Mouse (Mus musculus): ENCODE measurements around the gene Scel.
"Not testable (repeated sequence)": the region's sequence is repeated elsewhere in the genome, so short reads cannot be mapped to it uniquely, and the experiment has no call there.

Gene Scel

DNA sequence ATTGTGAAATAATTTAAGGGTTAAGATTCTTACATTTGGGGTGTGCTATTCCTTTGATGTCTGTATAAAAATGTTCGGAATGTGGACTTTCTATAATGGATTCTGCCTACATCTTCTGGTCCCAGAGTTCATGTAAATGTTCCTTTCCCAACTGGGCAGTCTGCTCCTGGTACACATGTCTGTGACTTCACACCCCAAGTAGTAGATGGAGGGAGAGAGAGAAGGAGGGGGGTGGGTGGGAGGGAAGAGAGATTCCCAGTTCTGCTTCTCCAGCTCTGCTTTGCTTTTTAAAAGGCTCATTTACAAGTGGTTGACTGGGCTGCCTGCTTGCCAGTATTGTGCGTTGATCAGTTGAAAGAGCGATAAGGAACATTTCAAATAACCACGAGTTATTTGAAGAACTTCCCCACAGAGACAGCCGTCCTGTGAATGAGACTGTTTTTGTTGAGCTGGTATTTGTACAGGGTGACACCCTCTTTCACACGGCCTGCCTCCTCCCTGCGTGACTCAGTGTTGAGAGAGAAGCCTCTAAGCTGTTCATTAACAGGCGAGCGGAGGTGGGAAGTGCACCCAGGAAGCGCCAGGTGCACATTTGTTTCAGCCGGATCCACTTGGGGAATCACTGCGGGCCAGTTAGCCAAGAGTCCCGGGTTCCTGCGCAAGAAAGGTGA, at the start of gene Scel:
Gene Scel (plus strand): TSS at position 541 of the 671 bp plus-strand sequence.
- DNase-seq (ENCODE audit: low read depth, low spot score): no peak

DNA sequence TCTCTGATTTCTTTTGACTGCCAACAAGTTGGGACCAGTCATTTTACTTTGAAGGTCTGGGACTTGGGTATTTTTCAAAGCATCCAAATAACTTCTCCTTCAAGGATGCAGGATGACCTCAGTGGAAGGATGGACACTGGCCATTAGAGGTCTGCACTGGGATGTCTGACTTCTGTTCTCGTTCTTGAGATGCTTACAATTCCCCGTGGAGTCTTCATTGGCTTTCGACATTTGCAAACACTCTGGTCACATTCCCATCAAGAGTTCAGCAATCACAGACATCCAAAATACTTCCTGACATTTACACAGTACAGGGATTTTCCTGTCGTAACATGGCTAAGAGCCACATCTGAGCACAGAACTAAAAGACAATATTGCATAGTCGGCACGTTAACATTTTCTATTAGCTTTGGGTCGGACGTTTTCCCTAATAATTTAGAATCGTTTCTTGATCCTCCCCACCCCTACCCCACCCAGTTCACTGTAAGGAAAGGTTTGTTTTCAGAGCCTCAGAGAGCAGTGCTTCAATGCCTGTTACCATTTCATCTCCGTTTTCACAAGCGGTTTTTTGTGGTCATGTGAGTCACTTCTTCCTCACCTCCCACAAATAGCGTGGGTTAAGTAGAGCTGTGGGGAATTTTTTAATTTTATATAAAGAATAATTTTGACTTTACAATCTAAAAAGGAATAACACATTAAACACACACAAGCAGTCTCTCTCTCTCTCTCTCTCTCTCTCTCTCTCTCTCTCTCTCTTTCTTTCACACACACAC, 44.3 kb upstream of the Scel start:
- DNase-seq (ENCODE audit: low read depth, low spot score): peak; percentile 80

DNA sequence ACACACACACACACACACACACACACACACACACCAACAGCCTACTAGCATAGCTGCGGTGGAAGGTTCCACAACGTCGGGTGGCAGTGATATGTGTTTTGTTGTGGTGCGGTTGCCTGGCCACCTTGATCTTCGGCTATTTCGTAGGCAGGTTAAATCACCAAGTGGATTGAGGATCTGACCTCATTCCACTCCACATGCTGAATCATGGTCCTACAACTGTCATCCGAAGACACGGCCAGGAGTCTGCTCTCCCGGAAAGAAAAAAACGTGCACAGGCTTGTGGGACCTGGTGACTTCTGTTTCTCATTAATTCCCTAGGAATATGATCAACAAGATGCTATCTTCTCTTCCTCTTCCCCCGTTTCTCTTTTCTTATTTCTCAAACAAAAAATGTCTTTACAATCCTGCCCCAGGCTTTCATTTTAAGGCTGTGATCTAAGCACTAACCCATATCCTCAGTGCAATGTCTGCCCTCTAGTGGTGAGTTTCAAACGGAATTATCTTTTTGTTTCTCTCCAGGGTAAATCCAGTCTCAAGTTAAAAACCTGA, 43.6 kb upstream of the Scel start:
- peak; percentile 90 for DNase-seq (ENCODE audit: low read depth, low spot score)

DNA sequence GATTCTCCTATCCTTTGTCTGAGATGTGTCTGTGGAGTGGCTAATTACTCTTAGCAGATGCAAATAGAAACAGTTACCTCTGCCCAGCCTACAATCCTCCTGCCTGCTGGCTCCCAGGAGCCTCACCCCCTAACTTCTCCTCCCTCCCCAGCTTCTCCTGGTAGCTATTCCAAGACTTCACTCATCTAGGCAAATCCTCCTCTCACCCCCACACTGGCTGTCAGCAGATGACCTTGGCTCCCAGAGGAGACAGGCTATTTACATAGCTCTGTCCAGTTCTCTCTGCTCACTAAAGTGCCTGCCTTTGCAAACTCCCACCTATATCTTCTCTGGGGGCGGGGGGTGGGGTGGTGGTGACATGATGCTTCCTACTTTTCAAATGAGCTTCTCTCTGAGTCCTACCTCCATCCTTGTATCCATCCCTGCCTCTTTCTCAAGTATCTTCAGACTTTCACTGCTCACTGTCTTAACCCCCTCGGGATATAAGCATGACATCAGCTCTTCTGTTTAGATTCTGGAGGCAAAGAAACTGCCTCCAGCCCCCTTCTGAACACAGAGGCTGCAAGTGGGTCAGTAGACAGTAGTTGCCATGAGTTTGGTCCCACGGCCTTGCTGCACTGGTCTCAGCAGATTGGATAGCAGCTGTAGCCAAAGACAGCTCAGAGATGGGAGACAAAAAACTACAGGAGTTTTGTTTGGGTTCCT, 41.9 kb upstream of the Scel start:
- no peak for DNase-seq (ENCODE audit: low read depth, low spot score)

DNA sequence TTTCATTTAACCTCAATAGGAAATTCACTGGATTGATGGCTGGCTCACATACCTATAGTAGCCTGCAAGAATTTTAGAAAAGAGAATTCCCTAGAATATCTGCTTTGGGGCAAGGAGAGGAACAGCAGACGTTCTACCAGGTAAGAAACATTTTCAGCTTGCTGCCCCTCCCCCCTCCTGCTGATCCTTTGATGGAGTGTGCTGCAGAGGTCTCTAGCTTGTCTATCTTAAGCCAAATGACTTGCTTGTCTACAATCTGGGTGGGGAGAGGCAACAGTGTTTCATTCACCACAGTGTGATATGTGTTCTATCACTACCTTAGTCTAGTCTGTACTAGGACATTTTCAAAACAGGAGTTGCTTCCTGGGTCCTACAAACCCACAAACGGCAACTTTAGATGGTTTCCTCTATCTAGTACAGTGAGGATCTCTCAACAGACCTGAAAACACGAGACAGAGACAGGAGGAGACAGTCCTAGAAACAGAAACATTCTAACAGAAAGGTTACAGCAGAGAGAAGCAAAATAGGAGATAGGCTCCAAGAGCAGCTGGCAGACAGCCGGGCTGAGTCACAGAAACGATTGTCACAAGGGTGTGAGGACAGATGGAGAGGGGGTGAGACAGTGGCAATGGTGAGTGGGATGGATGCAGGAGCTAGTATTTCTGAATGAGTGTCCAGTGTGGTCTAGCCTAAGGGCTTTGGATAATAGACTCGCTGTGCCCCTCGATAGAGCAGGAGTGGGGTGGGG, 41.2 kb upstream of the Scel start:
- no peak for DNase-seq (ENCODE audit: low read depth, low spot score)

DNA sequence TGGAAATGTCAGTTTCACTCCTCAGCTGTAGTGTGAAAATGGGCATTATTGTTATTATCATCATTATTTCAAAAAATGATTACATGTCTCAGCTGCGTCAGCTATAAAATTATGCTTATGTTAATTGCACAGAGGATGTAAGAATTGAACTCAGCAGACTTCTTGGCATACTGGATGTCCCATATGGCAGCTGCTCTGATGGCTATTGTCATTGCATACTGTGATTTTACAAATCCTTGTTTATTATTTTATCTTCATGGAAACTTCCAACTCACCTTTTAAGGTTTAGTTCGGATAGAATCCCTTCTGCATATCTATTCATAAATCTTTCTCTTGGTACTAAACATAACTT, 40.6 kb upstream of the Scel start:
- DNase-seq (ENCODE audit: low read depth, low spot score): no peak

DNA sequence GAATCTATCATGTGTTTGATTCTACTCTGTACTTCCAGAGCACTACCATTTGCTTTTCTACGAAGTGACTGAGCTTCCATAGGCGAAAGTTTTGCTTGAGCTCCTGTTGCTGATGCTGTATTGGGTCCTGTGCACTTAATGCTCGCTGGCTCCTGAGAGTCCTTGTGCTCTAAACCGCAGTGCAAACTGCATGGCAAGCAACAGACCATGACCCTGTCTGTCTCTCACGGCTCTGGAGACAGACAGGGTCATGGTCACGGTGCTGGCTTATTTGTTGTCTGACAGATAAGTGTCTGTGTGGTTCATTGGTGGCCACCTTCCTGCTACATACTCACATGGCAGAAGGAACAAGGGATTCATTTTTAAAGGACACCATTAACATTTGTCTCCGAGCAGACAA, 37.8 kb upstream of the Scel start:
- DNase-seq (ENCODE audit: low read depth, low spot score): no peak

DNA sequence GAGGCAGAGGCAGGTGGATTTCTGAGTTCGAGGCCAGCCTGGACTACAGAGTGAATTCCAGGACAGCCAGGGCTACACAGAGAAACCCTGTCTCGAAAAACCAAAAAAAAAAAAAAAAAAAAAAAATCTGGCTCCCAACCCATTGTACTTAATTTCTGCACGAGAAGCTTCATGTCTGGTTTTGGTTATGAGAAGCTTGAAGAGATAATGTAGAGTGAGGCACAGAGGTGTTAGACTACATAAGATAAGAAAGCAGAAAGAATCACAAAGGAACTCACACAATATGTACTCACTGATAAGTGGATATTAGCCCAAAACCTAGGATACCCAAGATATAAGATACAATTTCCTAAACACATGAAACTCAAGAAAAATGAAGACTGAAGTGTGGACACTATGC, 36.9 kb upstream of the Scel start:
- DNase-seq (ENCODE audit: low read depth, low spot score): not testable (repeated sequence)

DNA sequence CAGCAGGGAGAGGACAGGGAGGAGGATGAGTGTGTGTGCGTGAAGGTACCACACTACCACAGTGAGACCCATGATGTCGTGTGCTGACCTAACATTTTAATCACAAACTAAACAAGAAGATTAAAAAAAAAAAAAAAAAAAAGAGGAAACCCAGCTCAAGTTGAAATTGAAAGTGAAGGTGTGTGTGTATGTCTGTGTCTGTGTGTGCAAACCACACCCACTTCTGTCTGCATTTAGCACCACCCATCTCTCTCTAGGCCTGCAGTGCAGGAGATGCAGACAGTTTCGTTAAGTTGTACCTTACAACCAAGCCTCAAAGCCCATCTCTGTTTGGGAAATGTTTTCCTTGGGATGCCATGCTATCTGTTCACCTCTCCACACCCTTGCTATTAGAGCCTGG, 35.9 kb upstream of the Scel start:
- DNase-seq (ENCODE audit: low read depth, low spot score): peak; percentile 60

DNA sequence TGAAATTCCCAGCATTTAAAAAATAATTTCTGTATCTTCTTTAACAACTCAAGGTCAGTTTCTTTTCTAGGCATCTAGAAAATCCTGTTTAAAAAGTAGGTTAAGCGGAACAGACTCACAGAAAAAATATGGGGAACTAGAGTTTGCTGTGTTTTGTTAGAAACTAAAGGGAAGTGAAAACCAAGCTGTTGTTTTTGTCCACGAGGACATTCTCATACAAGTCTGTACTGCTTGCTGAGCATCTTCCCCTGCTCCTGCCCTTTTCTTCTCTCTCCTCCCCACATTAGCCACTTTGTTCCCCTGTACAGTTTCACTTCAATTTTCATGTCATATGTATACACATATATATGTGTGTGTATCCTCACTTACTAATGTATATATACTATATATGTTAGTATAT, 35.2 kb upstream of the Scel start:
- DNase-seq (ENCODE audit: low read depth, low spot score): no peak

DNA sequence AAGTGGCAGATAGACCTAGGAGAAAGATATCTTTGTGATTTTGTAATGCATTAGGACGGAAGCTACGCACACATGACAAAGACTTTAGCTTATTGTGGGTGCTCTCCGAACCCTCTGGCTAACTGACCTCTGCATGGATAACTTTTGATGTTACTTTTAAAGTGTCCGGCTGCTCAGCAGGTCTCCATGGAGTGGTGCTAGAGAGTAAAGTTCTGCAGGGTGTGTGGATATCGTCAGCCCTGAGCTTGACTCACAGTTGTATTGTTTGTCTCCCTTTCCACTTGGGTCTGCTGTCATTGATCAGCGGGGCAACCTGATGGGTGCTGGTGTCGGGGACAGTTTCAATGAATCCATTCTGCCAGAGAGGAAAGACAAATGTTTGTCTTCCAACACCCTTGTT, 33.7 kb upstream of the Scel start:
- DNase-seq (ENCODE audit: low read depth, low spot score): no peak

DNA sequence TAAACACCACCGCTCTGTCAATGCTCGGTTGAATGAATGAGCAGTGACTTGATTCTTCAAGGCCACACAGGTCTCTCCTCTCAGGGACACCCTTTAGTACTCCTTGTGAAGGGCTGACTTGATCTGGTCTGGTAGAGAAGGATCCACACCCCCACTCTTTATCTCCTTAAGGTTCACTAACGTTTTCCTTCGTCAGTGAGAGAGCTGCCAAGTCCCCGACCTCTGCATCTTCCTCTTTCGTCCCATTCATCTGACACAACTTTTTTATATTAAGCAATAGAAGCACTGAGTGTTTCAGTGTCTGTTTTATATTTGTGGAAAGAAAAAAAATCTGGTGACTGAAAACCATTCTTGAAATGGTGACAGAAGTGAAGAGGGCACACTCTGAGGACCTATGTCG, 31.6 kb upstream of the Scel start:
- no peak for DNase-seq (ENCODE audit: low read depth, low spot score)

DNA sequence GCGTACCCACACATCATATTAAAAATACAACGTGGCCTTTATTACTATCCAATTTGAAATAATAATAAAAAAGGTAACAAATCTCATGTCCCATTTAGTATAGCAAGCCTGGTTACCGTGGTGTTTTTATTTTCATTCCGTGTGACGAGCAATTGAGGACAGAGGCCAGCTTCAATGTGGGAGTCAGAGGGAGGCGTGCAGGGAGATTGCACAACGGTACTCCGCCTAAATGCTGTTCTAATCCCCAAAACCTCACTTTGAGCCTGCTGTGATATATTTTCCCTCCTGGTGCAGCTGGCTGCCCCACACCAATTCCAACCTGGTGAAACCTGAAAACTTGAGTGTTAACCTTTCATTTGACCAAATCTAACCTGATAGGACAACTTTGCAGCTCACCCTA, 27.5 kb upstream of the Scel start:
- DNase-seq (ENCODE audit: low read depth, low spot score): no peak

DNA sequence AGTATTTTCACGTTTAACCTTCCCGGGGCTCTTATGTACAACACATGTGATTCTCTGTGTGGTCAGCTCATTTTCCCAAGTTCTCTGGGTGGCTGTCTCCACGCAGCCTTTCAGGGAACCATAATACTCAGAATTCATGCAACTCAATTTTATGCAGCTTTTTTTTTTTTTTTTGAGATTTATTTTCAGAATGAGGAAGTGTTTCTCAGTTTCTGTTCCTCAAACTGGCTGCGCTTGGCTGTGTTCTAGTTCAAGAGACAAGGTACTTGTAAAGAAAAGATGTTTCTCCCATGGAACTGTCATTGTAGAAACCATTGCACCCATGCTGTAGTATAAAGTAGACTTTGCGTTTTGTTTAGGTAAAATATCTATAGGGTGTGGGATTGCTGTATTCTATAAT, 26.2 kb upstream of the Scel start:
- no peak for DNase-seq (ENCODE audit: low read depth, low spot score)

DNA sequence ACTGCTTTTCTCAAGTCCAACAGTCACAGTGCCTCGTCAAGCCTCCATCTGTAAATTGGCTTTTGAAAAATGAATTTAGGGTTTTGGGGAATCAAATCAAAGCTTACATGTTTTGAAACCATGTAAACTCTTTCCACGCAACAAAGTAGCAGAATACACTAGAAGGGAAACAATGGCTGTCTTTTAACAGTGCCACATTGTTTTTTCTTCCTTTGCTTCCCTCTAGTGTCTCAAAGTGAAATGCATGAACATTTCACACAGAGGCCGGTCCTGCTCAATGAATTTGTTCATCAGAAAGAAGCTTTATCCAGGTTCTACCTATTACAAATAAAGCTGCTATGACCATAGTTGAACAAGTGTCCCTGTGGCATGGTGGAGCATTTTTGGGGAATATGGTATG, 24.5 kb upstream of the Scel start:
- no peak for DNase-seq (ENCODE audit: low read depth, low spot score)

DNA sequence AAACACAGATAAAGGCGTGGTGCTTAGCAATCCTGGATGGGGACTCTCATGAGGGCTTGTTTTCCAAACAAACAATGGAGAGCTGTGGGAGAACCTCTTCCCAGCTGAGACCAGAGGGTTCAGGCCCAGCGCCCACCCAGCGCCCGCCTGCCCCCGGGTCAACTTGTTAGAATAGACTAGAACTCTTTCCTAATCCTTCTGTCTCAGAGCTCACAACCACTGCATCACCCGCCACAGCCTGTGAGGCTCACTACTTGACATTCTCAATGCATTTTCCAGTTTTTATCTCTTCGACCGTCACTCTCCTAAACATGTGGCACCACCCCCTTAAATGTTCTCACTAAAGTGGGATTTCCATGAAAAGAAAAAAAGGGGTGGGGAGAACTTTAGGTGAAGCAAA, 14.9 kb upstream of the Scel start:
- no peak for DNase-seq (ENCODE audit: low read depth, low spot score)

DNA sequence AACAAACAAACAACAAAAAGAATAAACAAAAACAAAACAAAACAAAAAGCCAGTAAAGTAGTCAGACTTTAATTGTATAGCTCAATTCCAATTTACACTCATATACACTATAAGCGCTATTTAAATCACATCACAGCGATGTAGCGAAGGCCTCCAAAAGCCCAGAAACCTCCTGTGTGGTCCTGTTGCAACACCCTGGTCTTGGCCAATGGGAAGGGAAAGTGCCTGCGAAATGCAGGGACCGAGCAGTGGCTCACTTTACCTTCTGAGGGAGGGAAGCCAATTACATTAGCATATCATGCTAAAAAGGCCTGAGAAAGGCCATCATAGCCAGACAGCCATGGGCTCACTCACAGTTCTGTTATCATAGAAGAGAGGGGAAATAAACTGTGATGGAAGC, 14.5 kb upstream of the Scel start:
- no peak for DNase-seq (ENCODE audit: low read depth, low spot score)

DNA sequence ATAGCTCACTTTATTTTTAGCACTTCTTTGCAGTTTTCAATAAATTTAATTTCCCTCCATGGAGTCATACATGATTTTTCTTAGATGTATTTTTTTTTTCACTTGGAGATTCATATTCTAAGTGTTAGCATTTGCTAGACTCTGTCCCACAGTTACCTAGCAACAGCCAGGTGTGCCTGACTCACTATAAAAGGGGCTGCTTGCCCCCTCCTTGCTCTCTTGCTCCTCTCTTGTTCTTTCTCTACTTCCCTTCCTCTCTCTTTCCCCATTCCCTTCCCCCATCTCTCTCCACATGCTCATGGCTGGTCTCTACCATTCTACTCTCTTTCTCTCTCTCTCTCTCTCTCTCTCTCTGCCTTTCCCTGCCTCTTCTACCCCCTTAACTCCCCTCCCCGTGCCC, 14.1 kb upstream of the Scel start:
- no peak for DNase-seq (ENCODE audit: low read depth, low spot score)

DNA sequence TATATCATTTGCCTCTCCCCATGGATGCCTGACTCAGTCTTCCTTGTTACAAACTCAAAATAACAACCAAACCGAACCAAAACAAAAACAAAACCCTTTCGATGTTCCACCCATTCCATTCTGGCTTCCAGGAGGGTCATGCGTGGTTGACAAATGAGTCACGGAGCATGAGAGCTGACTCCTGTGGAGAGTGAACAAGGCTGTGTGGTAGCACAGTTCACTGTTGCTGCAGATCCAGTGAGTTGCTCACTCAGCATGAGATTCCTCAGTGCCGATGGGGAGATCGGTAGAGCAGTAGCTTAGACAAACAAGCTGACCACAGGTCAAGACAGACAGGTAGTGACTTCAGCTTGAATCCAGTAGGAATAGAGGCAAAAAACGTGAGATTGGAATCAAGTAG, 12.8 kb upstream of the Scel start:
- DNase-seq (ENCODE audit: low read depth, low spot score): no peak

DNA sequence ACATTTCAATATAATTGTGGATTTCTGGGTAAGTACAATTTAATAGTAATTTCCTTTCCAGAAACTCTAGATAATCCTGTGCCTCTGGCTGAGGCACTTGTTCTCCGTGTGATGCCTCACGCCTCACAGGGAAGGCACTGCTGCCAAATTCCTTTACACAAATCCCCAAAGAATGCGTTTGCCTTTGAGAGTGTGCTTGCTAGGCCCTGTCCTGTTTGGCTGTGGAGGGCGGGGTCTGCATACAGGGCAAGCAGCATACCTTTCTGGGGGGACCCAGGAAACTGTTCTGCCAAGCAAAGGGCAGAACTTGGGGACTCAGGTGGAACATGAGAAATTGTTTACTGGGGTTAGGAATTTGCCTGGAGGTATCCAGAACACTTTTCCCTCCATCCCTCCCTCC, 12.2 kb upstream of the Scel start:
- DNase-seq (ENCODE audit: low read depth, low spot score): no peak

DNA sequence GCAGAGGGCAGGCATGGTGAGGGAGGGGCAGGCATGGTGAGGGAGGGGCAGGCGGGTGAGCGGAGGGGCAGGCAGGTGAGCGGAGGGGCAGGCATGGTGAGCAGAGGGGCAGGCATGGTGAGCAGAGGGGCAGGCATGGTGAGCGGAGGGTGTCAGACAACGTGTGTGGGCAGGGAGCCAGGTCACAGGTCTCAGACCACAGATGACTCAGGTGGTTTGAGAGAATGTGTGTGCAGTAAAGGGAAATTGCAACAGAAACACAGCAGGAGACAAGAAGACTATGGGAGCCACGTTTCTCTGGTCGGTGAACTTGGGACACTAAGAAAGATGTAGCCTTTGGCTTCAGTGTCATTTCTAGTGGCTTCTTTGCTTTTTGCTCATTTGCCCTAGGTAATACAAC, 8.6 kb upstream of the Scel start:
- no peak for DNase-seq (ENCODE audit: low read depth, low spot score)

DNA sequence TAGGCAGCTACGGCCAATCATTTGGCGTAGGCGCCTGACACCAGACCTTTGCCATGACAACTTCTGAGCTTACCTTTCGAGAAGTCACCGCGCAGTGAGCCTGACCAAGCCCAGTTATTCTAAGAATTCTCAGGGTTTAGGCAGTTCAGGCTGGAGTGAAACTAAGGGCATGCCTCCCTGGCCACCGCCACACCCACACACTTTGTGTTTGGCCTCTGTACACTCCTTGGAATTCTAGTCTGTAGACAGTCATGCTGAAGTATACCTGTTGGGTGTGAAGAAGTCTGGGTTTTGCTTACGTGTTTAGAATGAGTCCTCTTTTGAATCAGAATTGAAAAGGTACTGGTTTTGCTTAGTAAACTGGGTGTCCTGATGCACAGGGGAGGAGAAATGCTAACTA, 3.6 kb upstream of the Scel start:
- no peak for DNase-seq (ENCODE audit: low read depth, low spot score)

Measured in CD4-positive helper T cell, adult 2 months (primary cell).